Mouse (Mus musculus) limb, embryonic 13.5 days (tissue): ENCODE measurements around the gene Poln. TPM values are rescaled to one million over a fixed set of nuclear protein-coding genes. Genes with fewer than 3 reads are reported as not detected.
A peak's percentile ranks its signal among the peaks of the same experiment; 100 is the strongest.

Experiments used
- ATAC-seq: fragments of 200-750 bp; cut with Nextera tagmentation; 2 replicates; pipeline ENCODE4 v1.8.0; 2017; ENCODE audit warnings: low read depth, moderate number of reproducible peaks, moderate TSS enrichment; ENCODE audit not compliant: low FRiP score
- H3K27ac ChIP-seq: fragments of 300-500 bp; sonication (generic); 2 replicates; pipeline ENCODE4 v1.5.1; 2015; ENCODE audit warnings: inconsistent platforms, mild to moderate bottlenecking, moderate library complexity
- H3K27me3 ChIP-seq: fragments of 300-500 bp; sonication (generic); 2 replicates; pipeline ENCODE4 v1.6.1; 2015; ENCODE audit warnings: mild to moderate bottlenecking, inconsistent platforms
- H3K36me3 ChIP-seq: fragments of 300-500 bp; sonication (generic); 2 replicates; pipeline ENCODE4 v1.6.1; 2015; ENCODE audit warnings: inconsistent platforms, mild to moderate bottlenecking, moderate library complexity
- H3K4me1 ChIP-seq: fragments of 300-500 bp; sonication (generic); 2 replicates; pipeline ENCODE4 v1.6.1; 2015; ENCODE audit warnings: inconsistent platforms
- H3K4me2 ChIP-seq: fragments of 300-500 bp; sonication (generic); replicated peaks from 2 replicates; pipeline ENCODE4 v1.6.1; 2015; ENCODE audit warnings: inconsistent platforms, mild to moderate bottlenecking, moderate library complexity
- H3K4me3 ChIP-seq: fragments of 300-500 bp; sonication (generic); 2 replicates; pipeline ENCODE4 v1.5.1; 2015; ENCODE audit warnings: moderate library complexity, mild to moderate bottlenecking, inconsistent platforms
- H3K9ac ChIP-seq: fragments of 300-500 bp; sonication (generic); 2 replicates; pipeline ENCODE4 v1.6.1; 2015; ENCODE audit warnings: mild to moderate bottlenecking, inconsistent platforms
- H3K9me3 ChIP-seq: fragments of 300-500 bp; sonication (generic); 2 replicates; pipeline ENCODE4 v1.6.1; 2016; ENCODE audit warnings: inconsistent platforms
- WGBS: fragments of 180-500 bp; shearing (Covaris S2); methylation state at CpG from one replicate; pipeline ENCODE4 v1.1.7; 2015; 5-methylcytosine and 5-hydroxymethylcytosine counted together
- polyA plus RNA-seq: library from polyadenylated mRNA; unstranded; fragments of >200 nt; fragmentation: Nextera tagmentation; extraction: Ambion mirVana; gene quantifications from 2 replicates; pipeline ENCODE4 v1.2.1, GENCODE M21; 2015

Poln gene
- polyA plus RNA-seq, 1 experiment from 2014 or later = 0.84 TPM

GRCm38 (mm10) chr5:34169954-34170353 is 706 bp upstream of the Poln start:
- 80% methylated on average over 3 of the region's 3 CpGs for WGBS
- H3K27me3 ChIP-seq = no peaks in the 10 kb centered on the region
- H3K9me3 ChIP-seq = no peaks in the 10 kb centered on the region
- H3K4me2 ChIP-seq = peak overlapping the region; percentile 70
- peak overlapping the region; percentile 80 for H3K4me3 ChIP-seq
- peaks cover 18% of the 10 kb centered on the region for H3K4me1 ChIP-seq
- H3K36me3 ChIP-seq = peaks cover 27% of the 10 kb centered on the region
- peak overlapping the region; percentile 90 for H3K27ac ChIP-seq
- ATAC-seq = no peak
- H3K9ac ChIP-seq = peak overlapping the region; percentile 60

GRCm38 (mm10) chr5:34167857-34168256 is 1.4 kb downstream of the Poln start:
- H3K4me1 ChIP-seq = peaks cover 24% of the 10 kb centered on the region
- H3K9me3 ChIP-seq = no peaks in the 10 kb centered on the region
- peak overlapping the region; percentile 14; the same call in 1 of the 2 replicates for H3K4me3 ChIP-seq
- 85% methylated on average over 4 of the region's 4 CpGs for whole genome bisulfite sequencing
- H3K4me2 ChIP-seq = peak overlapping the region; percentile 28
- H3K9ac ChIP-seq = no peak overlapping the region
- H3K27ac ChIP-seq = no peak overlapping the region
- no peak for ATAC-seq
- no peaks in the 10 kb centered on the region for H3K27me3 ChIP-seq
- H3K36me3 ChIP-seq = peaks cover 18% of the 10 kb centered on the region

GRCm38 (mm10) chr5:34165793-34166192 is 3.5 kb downstream of the Poln start:
- Histone ChIP-seq H3K9me3 (no peaks in the 10 kb centered on the region), H3K4me2 (no peak overlapping the region), H3K9ac (no peak overlapping the region), H3K27me3 (no peaks in the 10 kb centered on the region), H3K27ac (no peak overlapping the region), H3K4me1 (peaks cover 24% of the 10 kb centered on the region), H3K4me3 (no peak overlapping the region), H3K36me3 (peaks cover 20% of the 10 kb centered on the region)
- 89% methylated on average over 4 of the region's 4 CpGs for WGBS
- ATAC-seq = no peak

- H3K4me2 ChIP-seq = no peak overlapping the region
- H3K27ac ChIP-seq = no peak overlapping the region
- H3K27me3 ChIP-seq = no peaks in the 10 kb centered on the region
- H3K9me3 ChIP-seq = no peaks in the 10 kb centered on the region
- H3K4me3 ChIP-seq = no peak overlapping the region
- no peak overlapping the region for H3K9ac ChIP-seq
- no peaks in the 10 kb centered on the region for H3K4me1 ChIP-seq
- H3K36me3 ChIP-seq = peaks cover 3% of the 10 kb centered on the region
- no peak for ATAC-seq
Measured at GRCm38 (mm10) chr5:34148476-34148875, 20.8 kb downstream of the Poln start.

- no peak overlapping the region for H3K9ac ChIP-seq
- no peaks in the 10 kb centered on the region for H3K4me1 ChIP-seq
- H3K27me3 ChIP-seq = no peaks in the 10 kb centered on the region
- no peak for ATAC-seq
- no peak overlapping the region for H3K4me3 ChIP-seq
- H3K36me3 ChIP-seq = no peaks in the 10 kb centered on the region; the same call in 1 of the 2 replicates
- no peak overlapping the region for H3K27ac ChIP-seq
- 82% methylated on average over 3 of the region's 3 CpGs for WGBS
- no peak overlapping the region for H3K4me2 ChIP-seq
- H3K9me3 ChIP-seq = no peaks in the 10 kb centered on the region
Measured at GRCm38 (mm10) chr5:34147554-34147953, 21.7 kb downstream of the Poln start.

- no peak overlapping the region for H3K27ac ChIP-seq
- H3K4me1 ChIP-seq = no peaks in the 10 kb centered on the region
- H3K36me3 ChIP-seq = no peaks in the 10 kb centered on the region
- H3K27me3 ChIP-seq = no peaks in the 10 kb centered on the region
- 4% methylated on average over 1 of the region's 1 CpGs for WGBS
- no peaks in the 10 kb centered on the region for H3K9me3 ChIP-seq
- H3K9ac ChIP-seq = no peak overlapping the region
- H3K4me2 ChIP-seq = no peak overlapping the region
- ATAC-seq = no peak
- H3K4me3 ChIP-seq = no peak overlapping the region
Measured at GRCm38 (mm10) chr5:34139751-34140150, 29.5 kb downstream of the Poln start.

GRCm38 (mm10) chr5:34132731-34133130 is 36.5 kb downstream of the Poln start:
- H3K36me3 ChIP-seq = no peaks in the 10 kb centered on the region
- no peak overlapping the region for H3K27ac ChIP-seq
- ATAC-seq = no peak
- no peak overlapping the region for H3K9ac ChIP-seq
- no peaks in the 10 kb centered on the region for H3K4me1 ChIP-seq
- no peak overlapping the region for H3K4me3 ChIP-seq
- no peaks in the 10 kb centered on the region for H3K9me3 ChIP-seq
- no peaks in the 10 kb centered on the region for H3K27me3 ChIP-seq
- 70% methylated on average over 2 of the region's 2 CpGs for WGBS
- no peak overlapping the region for H3K4me2 ChIP-seq

GRCm38 (mm10) chr5:34124131-34124530 is 45.1 kb downstream of the Poln start:
- no peak for ATAC-seq
- no peaks in the 10 kb centered on the region for H3K4me1 ChIP-seq
- H3K9ac ChIP-seq = no peak overlapping the region
- WGBS = 23% methylated on average over 1 of the region's 1 CpGs
- no peaks in the 10 kb centered on the region for H3K36me3 ChIP-seq
- no peaks in the 10 kb centered on the region for H3K9me3 ChIP-seq
- H3K4me2 ChIP-seq = no peak overlapping the region
- H3K27me3 ChIP-seq = no peaks in the 10 kb centered on the region
- H3K4me3 ChIP-seq = no peak overlapping the region
- no peak overlapping the region for H3K27ac ChIP-seq

- no peaks in the 10 kb centered on the region for H3K4me1 ChIP-seq
- no peak overlapping the region for H3K9ac ChIP-seq
- no peak overlapping the region for H3K4me3 ChIP-seq
- no peaks in the 10 kb centered on the region for H3K27me3 ChIP-seq
- H3K27ac ChIP-seq = no peak overlapping the region
- no peaks in the 10 kb centered on the region for H3K9me3 ChIP-seq
- ATAC-seq = no peak
- 88% methylated on average over 3 of the region's 3 CpGs for whole genome bisulfite sequencing
- H3K4me2 ChIP-seq = no peak overlapping the region
- H3K36me3 ChIP-seq = no peaks in the 10 kb centered on the region
Measured at GRCm38 (mm10) chr5:34119121-34119856, 50.0 kb downstream of the Poln start.

- no peaks in the 10 kb centered on the region for H3K9me3 ChIP-seq
- no peaks in the 10 kb centered on the region for H3K4me1 ChIP-seq
- H3K27ac ChIP-seq = no peak overlapping the region
- H3K27me3 ChIP-seq = no peaks in the 10 kb centered on the region
- no peak overlapping the region for H3K4me3 ChIP-seq
- ATAC-seq = no peak
- WGBS = 82% methylated on average over 1 of the region's 1 CpGs
- H3K4me2 ChIP-seq = no peak overlapping the region
- H3K9ac ChIP-seq = no peak overlapping the region
- no peaks in the 10 kb centered on the region for H3K36me3 ChIP-seq
Measured at GRCm38 (mm10) chr5:34105681-34106080, 63.6 kb downstream of the Poln start.

- Histone ChIP-seq H3K27me3 (peaks cover 4% of the 10 kb centered on the region; the same call in 1 of the 2 replicates), H3K27ac (no peak overlapping the region), H3K36me3 (no peaks in the 10 kb centered on the region), H3K9ac (no peak overlapping the region), H3K4me1 (no peaks in the 10 kb centered on the region), H3K4me2 (no peak overlapping the region), H3K4me3 (no peak overlapping the region), H3K9me3 (no peaks in the 10 kb centered on the region)
- ATAC-seq = no peak
- 22% methylated on average over 1 of the region's 1 CpGs for WGBS
Measured at GRCm38 (mm10) chr5:34097333-34097732, 71.9 kb downstream of the Poln start.

- H3K27ac ChIP-seq = no peak overlapping the region
- ATAC-seq = no peak
- no peaks in the 10 kb centered on the region for H3K4me1 ChIP-seq
- 81% methylated on average over 2 of the region's 2 CpGs for WGBS
- no peak overlapping the region for H3K4me2 ChIP-seq
- H3K27me3 ChIP-seq = peaks cover 4% of the 10 kb centered on the region; the same call in 1 of the 2 replicates
- H3K9ac ChIP-seq = no peak overlapping the region
- no peaks in the 10 kb centered on the region for H3K9me3 ChIP-seq
- H3K4me3 ChIP-seq = no peak overlapping the region
- no peaks in the 10 kb centered on the region for H3K36me3 ChIP-seq
Measured at GRCm38 (mm10) chr5:34093021-34093420, 76.2 kb downstream of the Poln start.

GRCm38 (mm10) chr5:34032520-34032919 is 136.7 kb downstream of the Poln start:
- Histone ChIP-seq H3K4me1 (no peaks in the 10 kb centered on the region), H3K36me3 (no peaks in the 10 kb centered on the region), H3K4me3 (no peak overlapping the region), H3K4me2 (no peak overlapping the region), H3K27me3 (no peaks in the 10 kb centered on the region), H3K9me3 (no peaks in the 10 kb centered on the region), H3K9ac (no peak overlapping the region), H3K27ac (no peak overlapping the region)
- 75% methylated on average over 3 of the region's 3 CpGs for WGBS
- no peak for ATAC-seq
